Mouse (Mus musculus): ENCODE measurements around the gene Methig1. TPM values are rescaled to one million over a fixed set of nuclear protein-coding genes. Genes with fewer than 3 reads are reported as not detected.
"Not testable (repeated sequence)": the region's sequence is repeated elsewhere in the genome, so short reads cannot be mapped to it uniquely, and the experiment has no call there.

The Methig1 gene
- total RNA-seq (2017) = not detected in 2 replicates

- ATAC-seq (ENCODE audit: extremely low read depth, insufficient number of reproducible peaks, low FRiP score, poor library complexity, severe bottlenecking) = no peak
Observed at GRCm38 (mm10) chr15:100352711-100353250, at the start of gene Methig1, which contains the start of gene Mettl7a2. Gene Methig1, plus strand, starts transcription at chr15:100353149. Gene Mettl7a2, plus strand, starts transcription at chr15:100353200.

GRCm38 (mm10) chr15:100303428-100304018, 49.4 kb upstream of the Methig1 start:
- no peak for ATAC-seq (ENCODE audit: extremely low read depth, insufficient number of reproducible peaks, low FRiP score, poor library complexity, severe bottlenecking)

GRCm38 (mm10) chr15:100304019-100304991, 48.6 kb upstream of the Methig1 start, which contains the start of gene Mettl7a1:
Gene Mettl7a1, plus strand, starts transcription at chr15:100304140.
- ATAC-seq (ENCODE audit: extremely low read depth, insufficient number of reproducible peaks, low FRiP score, poor library complexity, severe bottlenecking) = peak; percentile 67

GRCm38 (mm10) chr15:100306201-100306600, 46.7 kb upstream of the Methig1 start:
- no peak for ATAC-seq (ENCODE audit: extremely low read depth, insufficient number of reproducible peaks, low FRiP score, poor library complexity, severe bottlenecking)

GRCm38 (mm10) chr15:100307438-100308096, 45.4 kb upstream of the Methig1 start:
- ATAC-seq (ENCODE audit: extremely low read depth, insufficient number of reproducible peaks, low FRiP score, poor library complexity, severe bottlenecking) = peak; percentile 47; the same call in 1 of the 2 replicates

GRCm38 (mm10) chr15:100312346-100312745, 40.6 kb upstream of the Methig1 start:
- ATAC-seq (ENCODE audit: extremely low read depth, insufficient number of reproducible peaks, low FRiP score, poor library complexity, severe bottlenecking) = no peak

- no peak for ATAC-seq (ENCODE audit: extremely low read depth, insufficient number of reproducible peaks, low FRiP score, poor library complexity, severe bottlenecking)
Observed at GRCm38 (mm10) chr15:100314448-100315145, 38.4 kb upstream of the Methig1 start.

GRCm38 (mm10) chr15:100318014-100318671, 34.8 kb upstream of the Methig1 start:
- not testable (repeated sequence) for ATAC-seq (ENCODE audit: extremely low read depth, insufficient number of reproducible peaks, low FRiP score, poor library complexity, severe bottlenecking)

- no peak for ATAC-seq (ENCODE audit: extremely low read depth, insufficient number of reproducible peaks, low FRiP score, poor library complexity, severe bottlenecking)
Observed at GRCm38 (mm10) chr15:100319884-100320283, 33.1 kb upstream of the Methig1 start.

GRCm38 (mm10) chr15:100320295-100320905, 32.5 kb upstream of the Methig1 start:
- ATAC-seq (ENCODE audit: extremely low read depth, insufficient number of reproducible peaks, low FRiP score, poor library complexity, severe bottlenecking) = no peak

- no peak for ATAC-seq (ENCODE audit: extremely low read depth, insufficient number of reproducible peaks, low FRiP score, poor library complexity, severe bottlenecking)
Observed at GRCm38 (mm10) chr15:100321134-100321533, 31.8 kb upstream of the Methig1 start.

GRCm38 (mm10) chr15:100324021-100324591, 28.8 kb upstream of the Methig1 start:
- no peak for ATAC-seq (ENCODE audit: extremely low read depth, insufficient number of reproducible peaks, low FRiP score, poor library complexity, severe bottlenecking)

- no peak for ATAC-seq (ENCODE audit: extremely low read depth, insufficient number of reproducible peaks, low FRiP score, poor library complexity, severe bottlenecking)
Observed at GRCm38 (mm10) chr15:100325235-100325634, 27.7 kb upstream of the Methig1 start.

- not testable (repeated sequence) for ATAC-seq (ENCODE audit: extremely low read depth, insufficient number of reproducible peaks, low FRiP score, poor library complexity, severe bottlenecking)
Observed at GRCm38 (mm10) chr15:100328089-100328488, 24.9 kb upstream of the Methig1 start.

GRCm38 (mm10) chr15:100329336-100329735, 23.6 kb upstream of the Methig1 start:
- not testable (repeated sequence) for ATAC-seq (ENCODE audit: extremely low read depth, insufficient number of reproducible peaks, low FRiP score, poor library complexity, severe bottlenecking)

GRCm38 (mm10) chr15:100330739-100331138, 22.2 kb upstream of the Methig1 start:
- ATAC-seq (ENCODE audit: extremely low read depth, insufficient number of reproducible peaks, low FRiP score, poor library complexity, severe bottlenecking) = no peak
